Mouse (Mus musculus) lung, embryonic 15.5 days (tissue): Measurements from ENCODE around the gene Asxl1. TPM values are rescaled to one million over a fixed set of nuclear protein-coding genes. Genes with fewer than 3 reads are reported as not detected.

Source experiments
- ATAC-seq: fragments of 200-750 bp; cut with Nextera tagmentation; 2 replicates; pipeline ENCODE4 v1.8.0; 2017; ENCODE audit warnings: moderate number of reproducible peaks, borderline replicate concordance; ENCODE audit not compliant: low FRiP score, low TSS enrichment; ENCODE audit errors: extremely low read depth
- H3K27ac ChIP-seq: fragments of 300-500 bp; sonication (generic); 2 replicates; pipeline ENCODE4 v1.5.1; 2015; ENCODE audit warnings: moderate library complexity, mild to moderate bottlenecking, inconsistent platforms
- H3K27me3 ChIP-seq: fragments of 300-500 bp; sonication (generic); 2 replicates; pipeline ENCODE4 v1.6.1; 2015; ENCODE audit warnings: inconsistent platforms
- H3K36me3 ChIP-seq: fragments of 300-500 bp; sonication (generic); 2 replicates; pipeline ENCODE4 v1.6.1; 2015; ENCODE audit warnings: inconsistent platforms
- H3K4me1 ChIP-seq: fragments of 300-500 bp; sonication (generic); 2 replicates; pipeline ENCODE4 v1.6.1; 2015; ENCODE audit warnings: inconsistent platforms
- H3K4me2 ChIP-seq: fragments of 300-500 bp; sonication (generic); 2 replicates; pipeline ENCODE4 v1.6.1; 2015; ENCODE audit warnings: inconsistent platforms, mild to moderate bottlenecking, moderate library complexity
- H3K4me3 ChIP-seq: fragments of 300-500 bp; sonication (generic); 2 replicates; pipeline ENCODE4 v1.5.1; 2015; ENCODE audit warnings: mild to moderate bottlenecking, inconsistent platforms
- H3K9ac ChIP-seq: fragments of 300-500 bp; sonication (generic); 2 replicates; pipeline ENCODE4 v1.6.1; 2015; ENCODE audit warnings: inconsistent platforms
- H3K9me3 ChIP-seq: fragments of 300-500 bp; sonication (generic); 2 replicates; pipeline ENCODE4 v1.6.1; 2016; ENCODE audit warnings: inconsistent platforms
- WGBS: fragments of 180-500 bp; shearing (Covaris S2); methylation state at CpG from one replicate; pipeline ENCODE4 v1.1.7; 2015; 5-methylcytosine and 5-hydroxymethylcytosine counted together
- polyA plus RNA-seq: library from polyadenylated mRNA; unstranded; fragments of >200 nt; fragmentation: Nextera tagmentation; extraction: Ambion mirVana; gene quantifications from 2 replicates; pipeline ENCODE4 v1.2.1, GENCODE M21; 2015

The Asxl1 gene
- 15.9 and 16.3 TPM in 2 replicates for polyA plus RNA-seq

DNA sequence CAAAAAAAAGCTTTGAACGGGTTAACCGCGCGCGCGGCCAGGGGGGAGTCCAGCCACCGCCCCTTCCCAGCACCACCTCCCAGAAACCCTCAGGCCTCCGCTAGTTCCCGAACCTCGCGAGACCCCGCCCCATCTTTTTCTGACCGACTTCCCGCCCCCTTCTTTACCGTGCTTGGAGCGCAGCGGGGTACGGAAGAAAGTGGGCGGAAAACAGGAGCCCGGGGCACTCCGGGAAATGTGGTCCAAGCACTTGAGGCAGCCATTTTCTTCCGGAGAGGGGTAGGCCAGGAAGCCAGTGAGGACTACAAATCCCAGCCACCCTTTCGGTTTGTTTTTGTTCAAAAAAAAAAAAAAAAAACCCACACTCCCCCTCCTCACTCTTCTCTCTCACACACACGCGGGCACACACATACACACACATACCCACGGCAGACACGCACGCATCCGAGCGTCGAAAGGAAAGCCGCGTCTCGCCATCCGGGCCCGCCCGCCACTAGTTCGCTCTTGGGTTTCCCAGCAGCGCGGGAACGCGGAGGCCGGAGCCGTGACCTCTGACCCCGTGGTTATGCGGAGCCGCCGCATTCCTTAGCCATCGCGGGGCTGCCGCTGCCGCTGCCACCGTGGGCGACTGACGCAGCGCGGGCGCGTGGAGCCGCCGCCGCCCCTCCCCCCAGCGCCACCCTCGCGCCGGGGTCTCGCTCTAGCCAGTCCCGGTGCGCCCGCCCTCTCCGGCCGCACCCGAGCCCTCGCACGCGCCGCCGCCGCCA, at the start of gene Asxl1:
TSS of gene Asxl1 (plus strand) at position 376 of the 767 bp plus-strand sequence.
- Histone ChIP-seq H3K4me2 (peak within 1 kb of the TSS; percentile 64), H3K4me1 (peaks cover 33% of the 10 kb centered on the region), H3K4me3 (peak within 1 kb of the TSS; percentile 84), H3K36me3 (peaks cover 6% of the 10 kb centered on the region; the same call in 1 of the 2 replicates), H3K9ac (peak within 1 kb of the TSS; percentile 96), H3K27me3 (no peaks in the 10 kb centered on the region), H3K27ac (peak within 1 kb of the TSS; percentile 100), H3K9me3 (no peaks in the 10 kb centered on the region)
- peak; percentile 95 for ATAC-seq
- under 1% methylated on average over 71 of the region's 79 CpGs for WGBS

DNA sequence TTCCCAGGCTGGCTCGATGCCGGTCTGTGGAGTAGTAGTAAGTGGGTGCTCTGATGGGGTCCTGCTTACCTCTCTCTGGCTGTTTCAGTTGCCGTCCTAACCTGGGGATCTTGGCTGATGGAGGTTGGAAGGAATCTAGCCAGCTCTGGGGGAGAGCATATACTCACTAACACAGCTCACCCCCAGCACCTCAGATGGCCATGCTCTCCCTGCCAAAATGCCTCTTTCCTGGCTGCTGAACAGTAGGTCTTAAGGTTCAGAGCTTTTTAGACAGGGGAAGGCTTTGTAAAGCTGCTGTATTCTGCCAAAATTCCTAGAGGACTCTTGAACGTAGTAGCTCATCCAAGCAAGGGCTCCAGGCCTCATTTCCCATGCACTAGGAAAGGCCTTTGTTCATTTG, 47.9 kb upstream of the Asxl1 start:
- H3K4me3 ChIP-seq, result no peak overlapping the region

DNA sequence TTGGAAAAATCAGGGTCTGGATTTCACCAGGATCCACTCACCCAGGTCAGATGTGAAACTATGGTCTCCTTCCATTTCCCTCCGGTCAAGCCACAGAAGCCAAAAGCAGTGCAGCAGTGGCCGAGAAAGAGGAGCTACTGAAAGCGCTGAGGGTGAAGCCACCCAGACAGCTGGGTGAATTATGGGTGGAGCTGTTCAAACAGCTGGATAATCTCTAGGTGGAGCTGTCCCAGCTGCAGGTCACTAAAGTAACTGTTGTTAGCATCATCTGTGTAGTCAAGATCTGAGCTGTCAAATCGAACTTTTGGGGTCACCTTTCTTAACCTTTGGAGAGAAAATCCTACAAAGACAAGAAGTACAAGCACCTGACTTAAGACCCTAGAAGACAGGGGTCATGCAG, 47.2 kb upstream of the Asxl1 start:
- ATAC-seq, result no peak
- no peak overlapping the region for H3K4me3 ChIP-seq
- H3K4me1 ChIP-seq, result no peaks in the 10 kb centered on the region
- 53% methylated on average over 4 of the region's 4 CpGs for WGBS
- H3K9ac ChIP-seq, result no peak overlapping the region
- no peaks in the 10 kb centered on the region for H3K9me3 ChIP-seq
- H3K36me3 ChIP-seq, result no peaks in the 10 kb centered on the region
- no peak overlapping the region for H3K4me2 ChIP-seq
- H3K27ac ChIP-seq, result no peak overlapping the region
- H3K27me3 ChIP-seq, result no peaks in the 10 kb centered on the region

More for the DNA sequence above, 47.9 kb upstream of the Asxl1 start:
- no peaks in the 10 kb centered on the region for H3K4me1 ChIP-seq
- no peaks in the 10 kb centered on the region for H3K27me3 ChIP-seq
- ATAC-seq, result no peak
- H3K9ac ChIP-seq, result no peak overlapping the region
- 85% methylated on average over 4 of the region's 4 CpGs for WGBS
- no peaks in the 10 kb centered on the region for H3K9me3 ChIP-seq
- H3K4me2 ChIP-seq, result no peak overlapping the region
- H3K27ac ChIP-seq, result no peak overlapping the region
- no peaks in the 10 kb centered on the region for H3K36me3 ChIP-seq

DNA sequence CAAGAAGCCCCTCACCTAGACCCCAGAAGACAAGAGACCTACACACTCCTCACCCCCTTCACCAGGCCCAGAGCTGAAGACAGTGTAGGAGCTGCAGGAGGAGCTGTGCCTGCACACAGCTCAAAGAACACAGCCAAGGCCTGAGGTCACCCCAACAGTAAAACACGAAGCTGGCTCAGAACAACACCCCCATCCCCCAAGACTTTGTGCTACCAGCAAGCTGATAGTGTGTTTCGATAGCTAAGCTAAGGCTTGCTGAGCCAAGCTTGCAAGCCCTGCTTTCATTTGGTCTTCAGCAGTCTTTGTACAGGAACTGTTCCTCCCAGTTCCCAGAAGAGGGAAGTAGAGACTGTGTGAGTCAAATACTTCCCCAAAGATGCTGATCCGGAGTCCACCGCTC, 46.8 kb upstream of the Asxl1 start:
- WGBS, result 63% methylated on average over 4 of the region's 4 CpGs

DNA sequence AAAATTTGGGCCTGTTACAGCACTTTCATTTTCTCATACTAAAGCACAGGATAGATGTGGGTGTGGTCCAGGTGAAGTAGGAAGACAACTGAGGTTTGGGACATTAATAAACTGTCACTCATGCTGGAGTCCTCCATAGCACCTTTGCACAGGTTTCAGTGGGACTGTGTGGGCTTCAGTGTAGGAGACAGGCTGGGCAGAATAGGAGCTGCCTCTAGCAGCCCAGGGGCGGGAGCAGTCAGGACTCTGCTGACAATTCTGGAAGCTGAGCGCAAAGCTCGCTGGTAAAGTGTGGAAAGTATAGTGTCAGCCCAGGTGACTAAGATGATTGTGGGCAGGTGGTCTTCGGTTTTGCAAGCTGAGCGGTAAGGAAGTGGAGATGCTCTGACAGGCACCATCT, 44.5 kb upstream of the Asxl1 start:
- Histone ChIP-seq H3K4me2 (no peak overlapping the region), H3K27ac (no peak overlapping the region), H3K36me3 (no peaks in the 10 kb centered on the region), H3K4me3 (no peak overlapping the region), H3K27me3 (no peaks in the 10 kb centered on the region), H3K9me3 (no peaks in the 10 kb centered on the region), H3K9ac (no peak overlapping the region), H3K4me1 (no peaks in the 10 kb centered on the region)
- ATAC-seq, result no peak
- 81% methylated on average over 5 of the region's 5 CpGs for WGBS

More for the DNA sequence above, 46.8 kb upstream of the Asxl1 start:
- Histone ChIP-seq H3K4me1 (no peaks in the 10 kb centered on the region), H3K9ac (no peak overlapping the region), H3K27ac (no peak overlapping the region), H3K27me3 (no peaks in the 10 kb centered on the region), H3K9me3 (no peaks in the 10 kb centered on the region), H3K4me3 (no peak overlapping the region), H3K4me2 (no peak overlapping the region), H3K36me3 (no peaks in the 10 kb centered on the region)
- no peak for ATAC-seq

DNA sequence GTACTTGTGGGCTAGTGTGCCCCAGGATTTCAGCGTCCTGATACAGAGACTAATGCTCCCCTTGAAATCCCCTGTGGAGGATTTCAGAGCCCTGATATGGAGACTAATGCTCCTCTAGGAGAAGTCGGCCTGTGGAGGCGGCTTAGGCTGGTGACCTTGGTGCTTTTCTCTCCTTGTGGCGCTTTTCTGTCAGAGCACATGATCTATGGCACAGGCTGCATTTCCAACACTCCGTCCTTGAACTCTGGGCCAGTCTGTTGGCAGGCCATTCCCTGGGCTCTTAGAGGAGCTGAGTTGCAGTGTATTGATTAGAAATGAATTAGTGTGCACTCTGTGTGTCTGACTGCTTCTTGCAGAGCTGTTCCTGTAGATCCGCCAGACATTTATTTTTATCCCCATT, 40.4 kb upstream of the Asxl1 start:
- Histone ChIP-seq H3K9me3 (no peaks in the 10 kb centered on the region), H3K4me3 (no peak overlapping the region), H3K27me3 (no peaks in the 10 kb centered on the region), H3K4me1 (no peaks in the 10 kb centered on the region), H3K27ac (no peak overlapping the region), H3K4me2 (no peak overlapping the region), H3K36me3 (no peaks in the 10 kb centered on the region), H3K9ac (no peak overlapping the region)
- 61% methylated on average over 6 of the region's 6 CpGs for WGBS
- no peak for ATAC-seq

DNA sequence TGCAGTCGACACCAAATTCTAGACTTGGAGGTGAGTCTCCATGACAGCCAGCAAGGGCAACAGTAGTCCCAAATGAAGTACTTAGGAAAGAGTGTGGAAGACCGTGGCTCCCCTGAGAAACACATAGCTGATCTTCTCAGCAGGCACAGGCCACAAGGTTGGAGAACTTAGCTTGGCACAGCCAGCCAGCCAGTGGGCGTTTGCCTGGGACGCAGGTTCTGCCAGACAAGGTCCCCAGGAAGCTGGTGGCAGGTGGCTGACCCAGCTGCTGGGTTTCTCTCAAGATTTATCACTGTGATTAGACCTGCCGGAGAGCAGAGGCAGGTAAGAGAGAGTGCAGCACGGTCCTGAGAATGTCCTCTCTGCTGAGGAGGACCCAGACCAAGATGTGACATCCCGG, 37.0 kb upstream of the Asxl1 start:
- WGBS, result 81% methylated on average over 7 of the region's 7 CpGs
- peaks cover 3% of the 10 kb centered on the region; the same call in 1 of the 2 replicates for H3K36me3 ChIP-seq

DNA sequence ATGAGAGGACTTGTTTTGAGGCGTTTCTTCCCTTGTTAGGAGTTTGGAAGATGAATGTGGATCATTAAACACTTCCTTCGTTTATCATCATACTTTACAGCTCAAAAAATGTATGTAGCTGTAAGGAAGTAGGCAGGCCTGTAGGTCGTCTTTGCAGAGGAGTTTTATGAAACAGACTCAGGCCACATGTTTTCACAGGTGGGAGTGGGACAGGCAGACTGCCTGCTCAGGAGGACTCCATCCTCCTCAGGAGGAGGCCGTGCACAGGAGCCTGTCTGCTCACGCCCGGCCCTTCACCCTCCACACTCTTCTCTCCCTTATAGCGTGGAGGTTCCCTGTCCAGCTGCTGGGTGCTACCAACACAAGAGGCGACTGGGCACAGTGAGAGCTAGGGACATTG, 36.5 kb upstream of the Asxl1 start:
- H3K9me3 ChIP-seq, result no peaks in the 10 kb centered on the region
- no peak overlapping the region for H3K9ac ChIP-seq
- no peak overlapping the region for H3K4me3 ChIP-seq
- H3K27ac ChIP-seq, result no peak overlapping the region
- no peaks in the 10 kb centered on the region for H3K27me3 ChIP-seq
- H3K4me2 ChIP-seq, result no peak overlapping the region
- no peaks in the 10 kb centered on the region for H3K4me1 ChIP-seq
- peaks cover 3% of the 10 kb centered on the region; the same call in 1 of the 2 replicates for H3K36me3 ChIP-seq
- ATAC-seq, result no peak
- WGBS, result 66% methylated on average over 8 of the region's 8 CpGs

More for the DNA sequence above, 37.0 kb upstream of the Asxl1 start:
- no peak overlapping the region for H3K4me3 ChIP-seq
- no peak overlapping the region for H3K9ac ChIP-seq
- H3K27me3 ChIP-seq, result no peaks in the 10 kb centered on the region
- no peak overlapping the region for H3K4me2 ChIP-seq
- H3K27ac ChIP-seq, result no peak overlapping the region
- no peaks in the 10 kb centered on the region for H3K4me1 ChIP-seq
- no peak for ATAC-seq
- H3K9me3 ChIP-seq, result no peaks in the 10 kb centered on the region

DNA sequence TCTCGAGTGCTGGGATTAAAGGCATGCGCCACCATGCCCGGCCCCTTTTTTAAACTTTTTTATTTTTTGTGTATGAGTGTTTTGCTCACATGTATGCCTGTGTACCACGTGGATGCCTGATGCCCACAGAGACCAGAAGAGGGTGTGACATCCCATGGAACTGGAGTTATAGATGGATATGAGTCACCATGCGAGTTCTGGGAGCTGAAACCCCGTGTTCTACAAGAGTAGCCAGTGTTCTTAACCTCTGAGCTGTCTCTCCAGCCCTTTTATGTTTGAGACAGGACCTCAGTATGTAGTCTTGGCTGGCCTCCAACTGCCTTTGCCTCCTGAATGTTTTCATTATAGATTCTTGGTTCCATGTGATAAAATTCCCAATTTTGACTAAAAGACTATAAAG, 35.4 kb upstream of the Asxl1 start:
- ATAC-seq, result no peak
- Histone ChIP-seq H3K9ac (no peak overlapping the region), H3K27ac (no peak overlapping the region), H3K4me2 (no peak overlapping the region), H3K9me3 (no peaks in the 10 kb centered on the region), H3K4me3 (no peak overlapping the region), H3K27me3 (no peaks in the 10 kb centered on the region), H3K36me3 (peaks cover 3% of the 10 kb centered on the region; the same call in 1 of the 2 replicates), H3K4me1 (no peaks in the 10 kb centered on the region)
- 63% methylated on average over 6 of the region's 6 CpGs for whole genome bisulfite sequencing

DNA sequence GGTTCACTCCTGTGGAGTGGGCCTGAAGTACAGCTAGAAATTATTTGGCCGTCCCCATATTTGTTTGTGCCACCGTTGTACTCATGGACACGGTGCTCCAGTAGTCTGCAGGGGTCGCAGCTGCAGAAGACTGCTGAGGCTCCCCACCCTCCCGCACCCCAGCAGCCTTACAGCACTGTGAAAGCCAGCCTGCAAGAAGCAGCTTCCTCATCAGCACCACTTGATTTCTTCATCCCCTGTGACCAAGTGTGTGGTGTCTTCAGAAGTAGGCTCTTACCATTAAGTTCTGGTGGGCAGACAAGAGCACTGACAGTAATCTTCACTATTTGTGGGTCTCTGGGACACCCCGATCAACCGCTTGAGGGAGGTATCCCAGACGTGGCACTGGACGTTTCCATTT, 32.7 kb upstream of the Asxl1 start:
- Histone ChIP-seq H3K9ac (no peak overlapping the region), H3K4me3 (no peak overlapping the region), H3K27me3 (no peaks in the 10 kb centered on the region), H3K36me3 (peaks cover 10% of the 10 kb centered on the region; the same call in 1 of the 2 replicates), H3K9me3 (no peaks in the 10 kb centered on the region), H3K27ac (no peak overlapping the region), H3K4me2 (no peak overlapping the region), H3K4me1 (no peaks in the 10 kb centered on the region)
- no peak for ATAC-seq
- WGBS, result 83% methylated on average over 9 of the region's 9 CpGs

DNA sequence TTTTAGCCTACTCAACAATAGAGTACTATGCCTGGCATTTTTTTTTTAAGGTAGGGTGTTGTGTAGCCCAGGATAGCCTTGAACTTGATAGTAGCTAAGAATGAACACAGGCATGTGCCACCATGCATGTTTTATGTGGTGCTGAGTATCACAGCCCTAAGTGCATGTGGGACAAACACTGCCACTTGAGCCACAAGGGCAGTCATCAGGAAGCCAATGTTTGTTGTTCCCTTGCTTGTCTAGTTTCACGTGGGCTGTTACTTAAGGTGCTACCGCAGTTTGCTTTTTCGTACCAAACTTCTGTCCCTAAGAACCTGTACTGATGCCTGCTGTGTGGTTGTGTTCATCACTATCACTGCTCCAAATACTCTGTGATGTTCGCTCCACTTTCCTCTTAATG, 27.2 kb upstream of the Asxl1 start:
- H3K9me3 ChIP-seq, result no peaks in the 10 kb centered on the region
- H3K4me2 ChIP-seq, result no peak overlapping the region
- peaks cover 45% of the 10 kb centered on the region for H3K36me3 ChIP-seq
- ATAC-seq, result no peak
- 80% methylated on average over 4 of the region's 4 CpGs for WGBS
- H3K27ac ChIP-seq, result no peak overlapping the region
- no peaks in the 10 kb centered on the region for H3K27me3 ChIP-seq
- no peaks in the 10 kb centered on the region for H3K4me1 ChIP-seq
- no peak overlapping the region for H3K4me3 ChIP-seq
- no peak overlapping the region for H3K9ac ChIP-seq

DNA sequence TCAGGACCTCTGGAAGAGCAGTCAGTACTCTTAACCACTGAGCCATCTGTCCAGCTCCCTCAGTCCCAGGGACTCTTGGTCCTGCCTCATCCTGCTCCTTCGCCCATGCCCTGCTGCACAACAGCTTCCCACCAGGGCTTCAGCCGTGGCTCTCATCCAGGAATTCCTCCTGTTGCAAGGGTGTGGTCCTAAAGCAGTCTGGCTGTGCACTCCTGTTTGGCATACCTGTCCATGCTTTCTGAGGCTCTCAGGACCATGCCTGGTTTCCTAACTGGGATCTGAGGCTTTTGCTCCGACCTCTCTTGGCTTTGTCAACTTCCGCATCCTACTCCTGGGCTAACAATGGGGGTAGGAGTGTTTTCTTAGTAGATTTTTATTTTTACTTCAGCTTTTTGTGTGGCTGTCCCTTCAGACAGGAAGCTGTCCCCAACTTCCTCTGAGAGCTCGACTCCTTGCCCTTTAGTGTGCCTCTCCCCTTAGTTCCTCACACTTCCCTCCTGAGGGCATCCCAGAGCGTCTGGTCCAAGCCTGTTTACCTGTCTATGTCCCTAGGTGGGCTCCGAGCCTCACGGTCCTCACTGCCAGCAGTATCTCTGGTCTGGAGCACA, 26.5 kb upstream of the Asxl1 start:
- WGBS, result 68% methylated on average over 8 of the region's 8 CpGs

More for the DNA sequence above, 26.5 kb upstream of the Asxl1 start:
- Histone ChIP-seq H3K4me3 (no peak overlapping the region), H3K9ac (no peak overlapping the region), H3K27ac (no peak overlapping the region), H3K36me3 (peaks cover 52% of the 10 kb centered on the region), H3K27me3 (no peaks in the 10 kb centered on the region), H3K9me3 (no peaks in the 10 kb centered on the region), H3K4me1 (no peaks in the 10 kb centered on the region), H3K4me2 (no peak overlapping the region)
- ATAC-seq, result no peak
